Mouse (Mus musculus) heart, adult 2 months (tissue): Measurements from ENCODE around the gene Sec14l3.

Experiments used
- CTCF ChIP-seq: fragments of 200-600 bp; IDR thresholded peaks from 2 replicates; pipeline ENCODE4 v1.8.1; 2022; ENCODE audit warnings: antibody characterized with exemption, mild to moderate bottlenecking, moderate library complexity
- EP300 ChIP-seq: fragments of 200-500 bp; IDR thresholded peaks from 2 replicates; pipeline ENCODE4 v1.6.1; 2011; ENCODE audit warnings: low read depth, low read length, control low read depth; ENCODE audit not compliant: insufficient read depth
- POLR2A ChIP-seq: fragments of 200-500 bp; IDR thresholded peaks from 2 replicates; pipeline ENCODE4 v1.6.1; 2011; ENCODE audit warnings: mild to moderate bottlenecking, low read depth, low read length, control low read depth; ENCODE audit not compliant: insufficient read depth

DNA sequence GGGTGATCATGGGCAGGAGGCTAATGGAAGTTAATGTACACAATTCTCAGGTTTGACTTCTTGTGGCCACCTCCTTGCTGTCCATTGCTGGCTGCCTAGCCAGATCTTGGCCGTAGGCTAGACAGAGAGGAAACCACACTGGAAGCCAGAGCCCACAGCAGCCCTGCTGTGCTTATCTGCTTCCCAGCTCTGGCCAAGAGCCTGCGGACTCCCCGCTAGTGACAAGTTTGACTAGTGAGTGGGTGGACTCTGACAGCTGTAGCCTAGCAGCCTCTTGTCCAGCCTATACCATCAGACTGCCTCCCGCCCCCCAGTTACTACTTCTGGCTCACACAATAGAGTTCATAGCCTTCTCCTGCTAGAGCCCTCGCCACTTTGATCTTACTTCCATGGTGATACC lies 55.0 kb downstream of the Sec14l3 start:
- TF ChIP-seq CTCF: no peak
- TF ChIP-seq POLR2A: no peak
- TF ChIP-seq EP300: no peak
